Mouse (Mus musculus) stomach, postnatal 0 days (tissue): ENCODE measurements around the gene Slc1a1.

ENCODE experiments used
- CTCF ChIP-seq: IDR thresholded peaks from 2 replicates; pipeline ENCODE4 v1.5.1; 2016; ENCODE audit warnings: antibody characterized with exemption, low read depth, mild to moderate bottlenecking, moderate library complexity
- EP300 ChIP-seq: optimal IDR thresholded peaks from 2 replicates; pipeline ENCODE3; 2016; ENCODE audit warnings: antibody characterized with exemption

DNA sequence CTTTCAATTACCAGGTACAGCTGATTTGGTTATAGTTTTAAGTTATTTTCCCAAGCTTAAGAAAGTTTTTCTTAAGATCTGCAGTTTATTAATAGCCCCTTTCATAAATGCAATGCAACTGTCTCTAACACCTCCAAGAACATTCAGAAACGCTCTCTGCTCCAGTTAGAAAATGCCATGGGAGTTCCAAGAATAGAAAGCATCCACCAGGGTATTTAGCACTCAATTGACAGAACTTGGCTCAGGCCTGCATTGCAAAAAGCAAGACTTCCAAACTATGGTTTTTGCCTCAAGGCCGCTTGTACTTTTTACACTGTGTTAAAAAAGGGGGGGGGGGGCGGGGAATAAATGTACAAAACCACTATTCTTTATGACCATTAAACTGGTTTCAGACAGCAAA is 128.3 kb downstream of the Slc1a1 start:
- TF ChIP-seq CTCF: no peak
- TF ChIP-seq EP300: no peak
